Mouse (Mus musculus): ENCODE measurements around the gene Cpb2.

DNA sequence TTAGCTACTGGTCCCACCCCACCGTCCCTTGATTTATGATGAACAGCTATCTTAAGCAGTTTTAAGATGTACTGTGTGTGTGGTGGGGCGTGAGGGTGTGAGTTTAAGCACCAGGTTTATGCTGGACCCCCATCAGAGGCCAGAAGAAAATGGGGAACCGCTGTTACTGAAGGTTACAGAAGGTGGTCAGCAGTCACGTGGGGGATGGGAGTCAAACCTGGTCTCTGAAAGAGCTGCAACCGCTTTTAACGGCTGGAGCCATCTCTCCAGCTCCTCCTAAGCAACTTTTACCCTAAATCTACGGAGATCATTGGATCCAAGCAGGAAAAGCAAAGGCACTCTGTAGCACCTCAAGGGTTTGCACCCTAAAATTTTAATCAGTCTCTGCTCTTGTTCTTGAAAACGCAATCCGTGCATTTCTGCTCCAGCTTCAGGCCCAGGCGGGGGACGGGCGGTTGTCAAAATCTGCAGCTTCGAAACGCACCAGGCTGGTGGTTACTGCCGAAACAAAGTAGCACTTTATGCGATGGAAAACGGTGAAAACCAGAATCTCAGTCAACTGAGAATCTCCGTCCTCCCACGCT, 41.6 kb downstream of the Cpb2 start:
- TF ChIP-seq POLR2A (IDR thresholded peaks at IDR 0.05; ENCODE audit: low read depth, low read length): no peak
- no peak for TF ChIP-seq CTCF (IDR thresholded peaks at IDR 0.05; ENCODE audit: borderline replicate concordance, insufficient read depth, low read length)
